Mouse (Mus musculus) intestine, embryonic 15.5 days (tissue): ENCODE data around the gene Kat6b. TPM values are rescaled to one million over a fixed set of nuclear protein-coding genes. Genes with fewer than 3 reads are reported as not detected.

Experiments
- ATAC-seq: fragments of 200-750 bp; cut with Nextera tagmentation; 2 replicates; pipeline ENCODE4 v1.8.0; 2017; ENCODE audit warnings: moderate TSS enrichment, moderate library complexity
- H3K27ac ChIP-seq: fragments of 300-500 bp; sonication (generic); 2 replicates; pipeline ENCODE4 v1.5.1; 2015; ENCODE audit warnings: mild to moderate bottlenecking, inconsistent platforms
- H3K27me3 ChIP-seq: fragments of 300-500 bp; sonication (generic); replicated peaks from 2 replicates; pipeline ENCODE4 v1.6.1; 2015; ENCODE audit warnings: inconsistent platforms
- H3K36me3 ChIP-seq: fragments of 300-500 bp; sonication (generic); 2 replicates; pipeline ENCODE4 v1.6.1; 2015; ENCODE audit warnings: inconsistent platforms
- H3K4me1 ChIP-seq: fragments of 300-500 bp; sonication (generic); replicated peaks from 2 replicates; pipeline ENCODE4 v1.6.1; 2015; ENCODE audit warnings: inconsistent platforms
- H3K4me2 ChIP-seq: fragments of 300-500 bp; sonication (generic); replicated peaks from 2 replicates; pipeline ENCODE4 v1.6.1; 2015; ENCODE audit warnings: mild to moderate bottlenecking, inconsistent platforms
- H3K4me3 ChIP-seq: fragments of 300-500 bp; sonication (generic); replicated peaks from 2 replicates; pipeline ENCODE4 v1.5.1; 2015; ENCODE audit warnings: inconsistent platforms
- H3K9ac ChIP-seq: fragments of 300-500 bp; sonication (generic); 2 replicates; pipeline ENCODE4 v1.6.1; 2015; ENCODE audit warnings: inconsistent platforms
- H3K9me3 ChIP-seq: fragments of 300-500 bp; sonication (generic); 2 replicates; pipeline ENCODE4 v1.6.1; 2016; ENCODE audit warnings: inconsistent platforms
- WGBS: fragments of 180-500 bp; shearing (Covaris S2); methylation state at CpG from one replicate; pipeline ENCODE4 v1.1.7; 2015; 5-methylcytosine and 5-hydroxymethylcytosine counted together
- polyA plus RNA-seq: library from polyadenylated mRNA; unstranded; fragments of >200 nt; fragmentation: Nextera tagmentation; extraction: Ambion mirVana; gene quantifications from 2 replicates; pipeline ENCODE4 v1.2.1, GENCODE M21; 2015

Kat6b gene
- polyA plus RNA-seq, 1 experiment from 2014 or later, result 10.6 TPM

GRCm38 (mm10) chr14:21551655-21552054 lies 70.4 kb downstream of the Kat6b start:
- H3K27me3 ChIP-seq, result no peaks in the 10 kb centered on the region
- no peaks in the 10 kb centered on the region for H3K9me3 ChIP-seq
- peaks cover 12% of the 10 kb centered on the region for H3K4me1 ChIP-seq
- 91% methylated on average over 7 of the region's 7 CpGs for WGBS
- ATAC-seq, result no peak
- H3K27ac ChIP-seq, result no peak overlapping the region
- no peak overlapping the region for H3K9ac ChIP-seq
- H3K4me3 ChIP-seq, result no peak overlapping the region
- no peaks in the 10 kb centered on the region for H3K36me3 ChIP-seq
- no peak overlapping the region for H3K4me2 ChIP-seq

GRCm38 (mm10) chr14:21552958-21553357 lies 71.7 kb downstream of the Kat6b start:
- Histone ChIP-seq H3K27me3 (no peaks in the 10 kb centered on the region), H3K4me1 (peaks cover 13% of the 10 kb centered on the region), H3K9ac (no peak overlapping the region), H3K36me3 (no peaks in the 10 kb centered on the region), H3K27ac (no peak overlapping the region), H3K4me2 (peak overlapping the region; percentile 3; the same call in 1 of the 2 replicates), H3K9me3 (no peaks in the 10 kb centered on the region), H3K4me3 (no peak overlapping the region)
- ATAC-seq, result peak; percentile 80
- 39% methylated on average over 8 of the region's 8 CpGs for WGBS

DNA sequence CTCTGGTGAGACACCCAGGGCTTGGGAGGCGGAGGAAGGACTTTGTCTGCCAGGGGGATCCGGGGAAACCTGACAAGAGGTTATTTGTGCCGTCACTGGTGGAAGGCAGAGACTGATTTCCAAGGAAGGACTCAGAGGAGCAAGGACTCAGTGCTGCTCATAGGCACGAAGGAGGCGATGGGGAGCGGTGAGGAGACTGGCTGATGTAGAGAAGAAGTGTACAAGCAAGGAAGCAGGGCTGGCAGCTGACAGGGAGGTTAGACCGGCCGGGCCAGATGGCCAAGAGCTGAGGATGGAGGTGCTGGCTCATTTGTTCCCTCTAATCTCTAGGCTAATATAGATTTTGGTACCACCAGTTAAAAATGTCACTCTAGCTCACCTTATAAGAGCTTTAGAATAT lies 72.8 kb downstream of the Kat6b start:
- Histone ChIP-seq H3K9me3 (no peaks in the 10 kb centered on the region), H3K27me3 (no peaks in the 10 kb centered on the region), H3K36me3 (no peaks in the 10 kb centered on the region), H3K4me1 (peaks cover 20% of the 10 kb centered on the region), H3K9ac (no peak overlapping the region), H3K4me3 (no peak overlapping the region), H3K4me2 (no peak overlapping the region), H3K27ac (no peak overlapping the region)
- 82% methylated on average over 8 of the region's 8 CpGs for WGBS
- ATAC-seq, result no peak

GRCm38 (mm10) chr14:21558440-21559131 lies 77.4 kb downstream of the Kat6b start:
- peak; percentile 76 for ATAC-seq
- WGBS, result 25% methylated on average over 10 of the region's 10 CpGs

DNA sequence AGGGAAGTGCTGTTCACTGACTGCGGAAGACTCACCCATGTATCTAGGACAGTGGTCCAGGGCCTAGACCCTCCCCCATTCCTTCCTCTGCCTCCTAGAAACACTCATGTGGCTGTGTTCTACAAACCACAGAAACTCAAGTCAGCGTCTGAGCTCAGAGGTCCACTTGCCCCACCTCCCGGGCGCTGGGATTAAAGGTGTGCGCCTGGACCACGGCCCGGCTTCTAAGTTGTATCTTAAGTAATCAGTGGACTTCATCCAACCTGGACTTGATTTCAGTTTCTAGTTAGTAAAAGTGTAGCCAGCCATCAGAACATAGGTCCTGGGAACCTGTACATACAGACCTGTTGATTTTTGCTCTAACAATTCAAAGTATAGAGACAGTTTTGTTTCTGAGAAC lies 78.2 kb downstream of the Kat6b start:
- WGBS, result 74% methylated on average over 7 of the region's 7 CpGs
- Histone ChIP-seq H3K9ac (no peak overlapping the region), H3K4me2 (no peak overlapping the region), H3K27ac (no peak overlapping the region), H3K27me3 (no peaks in the 10 kb centered on the region), H3K36me3 (no peaks in the 10 kb centered on the region), H3K9me3 (no peaks in the 10 kb centered on the region), H3K4me3 (no peak overlapping the region), H3K4me1 (peaks cover 21% of the 10 kb centered on the region)
- ATAC-seq, result peak; percentile 60

More at GRCm38 (mm10) chr14:21558440-21559131, 77.4 kb downstream of the Kat6b start:
- H3K4me3 ChIP-seq, result no peak overlapping the region
- peaks cover 19% of the 10 kb centered on the region for H3K4me1 ChIP-seq
- no peak overlapping the region for H3K4me2 ChIP-seq
- H3K9ac ChIP-seq, result no peak overlapping the region
- H3K27me3 ChIP-seq, result no peaks in the 10 kb centered on the region
- no peaks in the 10 kb centered on the region for H3K9me3 ChIP-seq
- H3K36me3 ChIP-seq, result no peaks in the 10 kb centered on the region
- peak overlapping the region; percentile 61 for H3K27ac ChIP-seq

- no peak for ATAC-seq
- Histone ChIP-seq H3K4me2 (no peak overlapping the region), H3K27me3 (no peaks in the 10 kb centered on the region), H3K4me1 (peaks cover 21% of the 10 kb centered on the region), H3K9me3 (no peaks in the 10 kb centered on the region), H3K36me3 (no peaks in the 10 kb centered on the region), H3K9ac (no peak overlapping the region), H3K4me3 (no peak overlapping the region), H3K27ac (no peak overlapping the region)
- WGBS, result 78% methylated on average over 11 of the region's 11 CpGs
These were observed 79.4 kb downstream of the Kat6b start for GRCm38 (mm10) chr14:21560481-21561209.

DNA sequence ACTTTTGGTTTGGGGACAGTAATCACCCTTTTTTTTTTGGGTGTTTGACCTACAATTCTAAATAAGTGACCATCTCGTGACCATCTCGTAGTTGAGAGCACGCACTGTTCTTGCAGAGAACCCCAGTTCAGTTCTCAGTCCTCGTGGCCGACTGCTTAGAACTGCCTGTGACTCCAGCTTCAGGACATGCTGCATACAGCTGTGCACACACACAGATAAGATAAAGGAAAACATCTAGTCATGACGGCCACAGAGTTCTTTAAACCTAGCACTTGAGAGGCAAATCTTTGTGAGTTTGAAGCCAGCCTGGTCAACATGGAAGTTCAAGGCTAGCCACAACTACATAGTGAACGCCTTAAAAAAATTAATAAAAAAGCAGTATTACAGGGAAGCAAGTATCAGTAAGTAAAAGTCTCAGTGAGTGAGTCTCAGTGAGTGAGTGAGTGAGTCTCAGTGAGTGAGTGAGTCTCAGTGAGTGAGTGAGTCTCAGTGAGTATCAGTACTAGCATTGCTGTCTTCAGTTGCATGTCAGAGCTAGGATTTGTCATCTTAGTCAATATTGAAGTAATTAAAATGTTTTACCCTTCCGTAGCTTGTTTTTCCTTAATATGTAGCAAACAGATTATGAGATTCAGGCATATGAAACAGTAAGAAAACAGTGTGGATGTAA lies 80.3 kb downstream of the Kat6b start:
- Histone ChIP-seq H3K4me2 (no peak overlapping the region), H3K9me3 (no peaks in the 10 kb centered on the region), H3K4me3 (no peak overlapping the region), H3K9ac (no peak overlapping the region), H3K36me3 (no peaks in the 10 kb centered on the region), H3K27ac (no peak overlapping the region), H3K4me1 (peaks cover 21% of the 10 kb centered on the region), H3K27me3 (no peaks in the 10 kb centered on the region)
- WGBS, result 84% methylated on average over 8 of the region's 8 CpGs
- no peak for ATAC-seq

DNA sequence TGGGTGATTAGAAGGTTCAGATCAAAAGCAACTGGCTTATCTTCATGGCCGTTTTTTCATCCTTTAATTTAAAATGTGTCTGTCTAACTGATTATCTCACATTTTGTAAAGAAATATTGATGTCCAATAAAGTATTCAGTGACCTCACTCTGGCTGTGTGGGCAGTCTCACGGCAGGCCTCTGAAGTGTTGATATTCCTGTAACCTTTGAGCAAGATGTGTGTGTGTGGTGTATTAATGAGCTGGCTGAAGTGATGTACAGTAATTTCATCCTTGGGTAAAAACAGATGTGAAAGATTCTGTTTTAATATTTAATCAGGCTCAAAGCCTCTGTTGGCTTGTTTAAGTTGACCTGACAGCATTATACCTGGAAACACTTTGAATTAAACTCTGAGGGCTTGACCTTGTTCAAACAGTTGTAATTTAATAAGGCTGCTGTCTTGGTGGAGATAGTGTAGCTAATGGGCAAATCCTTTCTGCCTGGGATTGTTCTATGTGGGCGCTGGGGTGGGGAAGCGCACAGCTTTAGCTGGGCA lies 82.4 kb downstream of the Kat6b start:
- ATAC-seq, result no peak
- Histone ChIP-seq H3K4me2 (no peak overlapping the region), H3K9me3 (no peaks in the 10 kb centered on the region), H3K27ac (no peak overlapping the region), H3K4me3 (no peak overlapping the region), H3K4me1 (peaks cover 14% of the 10 kb centered on the region), H3K36me3 (no peaks in the 10 kb centered on the region), H3K27me3 (no peaks in the 10 kb centered on the region), H3K9ac (no peak overlapping the region)
- 53% methylated on average over 4 of the region's 4 CpGs for WGBS

DNA sequence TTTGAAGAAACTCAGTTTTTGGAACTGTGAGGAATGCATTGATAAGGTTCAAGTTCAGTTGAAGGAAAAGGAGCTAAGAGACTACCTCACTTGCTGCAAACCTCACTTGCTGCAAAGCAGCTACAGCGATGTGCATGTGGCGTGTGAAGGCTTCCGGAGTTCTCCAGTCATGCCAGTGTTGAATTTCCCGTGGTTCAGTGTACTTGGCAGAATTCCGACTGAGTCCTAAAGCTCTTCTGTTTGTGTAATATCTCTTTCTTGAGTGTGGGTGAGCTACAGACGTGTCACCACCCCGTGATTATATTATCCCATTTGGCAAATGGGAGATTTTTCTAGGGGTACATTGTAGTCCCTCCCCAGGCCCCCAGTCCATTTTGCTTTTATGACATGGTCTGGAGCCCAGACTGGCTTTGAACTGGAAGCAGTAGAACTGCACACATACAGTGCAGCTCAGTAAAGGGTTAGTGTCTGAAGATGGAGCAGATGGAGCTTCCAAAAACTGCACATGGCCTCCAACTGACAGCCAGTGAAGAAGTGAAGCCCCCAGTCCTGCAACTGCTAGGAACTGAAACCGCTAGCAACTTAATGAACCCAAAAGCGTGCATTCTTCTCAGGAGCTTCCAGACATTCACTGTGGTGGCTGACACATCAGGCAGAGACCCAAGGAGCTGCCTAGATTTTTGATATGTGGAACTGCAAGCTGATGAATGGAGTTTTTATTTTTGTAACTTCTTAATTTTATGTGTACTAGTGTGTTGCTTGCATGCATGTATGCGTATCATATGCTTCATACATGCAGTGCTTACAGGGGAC lies 84.5 kb downstream of the Kat6b start:
- Histone ChIP-seq H3K27ac (no peak overlapping the region), H3K9me3 (no peaks in the 10 kb centered on the region), H3K4me3 (no peak overlapping the region), H3K36me3 (no peaks in the 10 kb centered on the region), H3K9ac (no peak overlapping the region), H3K4me2 (no peak overlapping the region), H3K4me1 (peaks cover 7% of the 10 kb centered on the region; the same call in 1 of the 2 replicates), H3K27me3 (no peaks in the 10 kb centered on the region)
- WGBS, result 85% methylated on average over 10 of the region's 10 CpGs
- no peak for ATAC-seq

DNA sequence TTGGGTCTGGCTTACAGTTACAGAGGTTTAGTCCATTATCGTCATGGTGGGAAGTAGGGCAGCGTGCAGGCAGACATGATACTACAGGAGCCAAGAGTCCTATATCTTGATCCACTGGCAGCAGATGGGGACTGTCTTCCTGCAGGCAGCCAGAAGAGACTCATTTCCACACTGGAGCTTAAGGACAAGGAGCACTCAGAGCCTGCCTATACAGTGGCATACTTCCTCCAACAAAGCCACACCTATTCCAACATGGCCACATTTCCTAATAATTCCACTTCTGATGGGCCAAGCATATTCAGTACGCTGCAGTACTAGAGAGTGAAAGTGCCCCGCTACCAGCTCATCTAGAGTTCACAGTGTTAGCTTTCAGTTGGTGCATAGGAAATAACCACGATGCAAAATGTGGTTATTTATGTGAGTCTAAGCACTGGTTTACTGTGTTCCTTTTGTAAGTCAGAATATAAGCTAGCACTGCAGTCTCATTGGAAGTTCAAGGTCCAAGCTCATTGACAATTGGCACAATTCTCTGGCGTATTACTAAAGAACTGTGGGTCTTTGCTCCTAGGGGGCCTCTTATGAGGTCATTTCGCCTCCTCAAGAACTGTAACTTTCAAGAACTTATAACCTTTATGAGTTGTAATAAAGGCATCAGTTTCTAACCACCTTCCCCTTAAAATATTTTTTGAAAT lies 86.2 kb downstream of the Kat6b start:
- Histone ChIP-seq H3K9me3 (no peaks in the 10 kb centered on the region), H3K4me2 (no peak overlapping the region), H3K9ac (no peak overlapping the region), H3K27me3 (no peaks in the 10 kb centered on the region), H3K36me3 (no peaks in the 10 kb centered on the region), H3K27ac (no peak overlapping the region), H3K4me3 (no peak overlapping the region), H3K4me1 (peaks cover 7% of the 10 kb centered on the region; the same call in 1 of the 2 replicates)
- peak; percentile 60 for ATAC-seq
- 86% methylated on average over 7 of the region's 7 CpGs for WGBS

DNA sequence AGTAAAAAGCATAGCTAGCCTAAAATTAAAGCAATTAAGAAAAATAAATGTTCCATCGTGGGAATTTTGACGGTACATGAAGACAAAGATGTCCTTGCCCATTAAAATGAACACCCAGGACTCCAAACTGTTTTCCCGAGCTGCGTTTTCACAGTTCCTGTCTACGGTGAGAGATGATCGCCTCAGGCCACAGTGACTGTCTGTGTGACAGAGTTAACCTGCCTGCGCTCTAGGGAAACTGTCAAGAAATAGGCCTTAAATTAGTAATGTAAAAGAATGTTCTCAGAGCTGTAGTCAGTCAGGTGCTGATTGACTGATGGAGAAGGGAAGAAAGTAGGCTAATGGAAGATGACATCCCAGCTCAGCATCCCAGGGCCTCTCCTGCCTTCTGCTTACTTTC lies 87.6 kb downstream of the Kat6b start:
- Histone ChIP-seq H3K27me3 (no peaks in the 10 kb centered on the region), H3K4me1 (peaks cover 2% of the 10 kb centered on the region; the same call in 1 of the 2 replicates), H3K4me2 (no peak overlapping the region), H3K9ac (no peak overlapping the region), H3K9me3 (no peaks in the 10 kb centered on the region), H3K4me3 (no peak overlapping the region), H3K27ac (no peak overlapping the region), H3K36me3 (no peaks in the 10 kb centered on the region)
- no peak for ATAC-seq
- WGBS, result 86% methylated on average over 7 of the region's 7 CpGs
